Mouse (Mus musculus) myocyte (in vitro differentiated cells): ENCODE measurements at regions not wholly inside any gene's neighbourhood (a gene's known extent, or its start where the extent isn't known, plus 50 kb on each side); places are given as distances from the start of the nearest gene placed in this dataset.

Experiments used
- CEBPB ChIP-seq: IDR thresholded peaks from 2 replicates; pipeline ENCODE4 v1.6.1; 2011; ENCODE audit warnings: mild to moderate bottlenecking, moderate library complexity; ENCODE audit not compliant: poor library complexity, insufficient read depth, severe bottlenecking
- E2F4 ChIP-seq: IDR thresholded peaks from one replicate; pipeline ENCODE4 v1.6.1; 2011; ENCODE audit warnings: mild to moderate bottlenecking, control low read depth, moderate library complexity; ENCODE audit not compliant: insufficient read depth
- MYOG ChIP-seq, 3 experiments: IDR thresholded peaks; one replicate each; pipeline ENCODE4 v1.6.1; 2011; ENCODE audit warnings: control low read depth in 2 of 3, low read depth in 2 of 3, mild to moderate bottlenecking in 2 of 3; ENCODE audit not compliant: insufficient read length in 2 of 3, control insufficient read depth in 1 of 3, insufficient read depth in 1 of 3

DNA sequence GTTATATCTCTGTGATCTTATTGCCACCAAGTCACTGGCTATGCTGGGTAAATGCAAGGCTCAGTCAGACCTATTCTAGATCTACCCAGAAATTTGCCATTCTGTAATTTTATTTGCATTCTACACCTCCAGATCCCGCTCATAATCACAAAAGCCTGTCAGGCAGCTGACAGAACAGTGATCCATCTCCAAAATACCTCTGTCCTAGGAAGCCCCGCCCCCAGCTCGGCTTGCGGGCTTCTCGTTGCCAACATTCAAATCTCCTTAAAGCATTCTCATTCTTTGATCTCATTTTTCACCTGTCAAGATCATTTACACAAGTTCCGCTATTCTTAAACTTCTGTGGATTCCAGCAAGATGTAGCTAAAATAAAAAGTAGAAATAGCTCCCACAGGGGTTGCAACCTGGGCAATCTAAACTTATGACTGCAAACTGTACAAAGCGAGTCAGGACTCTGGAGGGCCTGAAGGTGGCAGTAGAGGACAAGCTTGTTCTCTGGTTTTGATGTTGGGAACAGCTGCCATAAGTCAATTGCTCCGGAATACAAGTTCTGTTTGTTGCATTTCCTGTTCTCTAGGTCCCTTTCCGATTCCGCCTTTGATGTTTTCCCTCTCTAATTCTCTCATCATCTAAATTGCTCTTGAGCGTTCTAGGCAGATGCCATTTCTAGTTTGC lies 58.1 kb downstream of the Otud1 start:
- TF ChIP-seq CEBPB (no peak), E2F4 (no peak), MYOG (IDR thresholded peaks at IDR 0.05; ENCODE audit: control insufficient read depth in 1 of 3, insufficient read depth in 1 of 3, insufficient read length in 2 of 3, low read depth in 2 of 3) (no peak)
